Mouse (Mus musculus): ENCODE results near the gene Pex11g. TPM values are rescaled to one million over a fixed set of nuclear protein-coding genes. Genes with fewer than 3 reads are reported as not detected.
A peak's percentile ranks its signal among the peaks of the same experiment; 100 is the strongest.

Pex11g gene
- total and polyA plus RNA-seq, 3 experiments = 0.35 to 1.4 TPM; not detected in 1

DNA sequence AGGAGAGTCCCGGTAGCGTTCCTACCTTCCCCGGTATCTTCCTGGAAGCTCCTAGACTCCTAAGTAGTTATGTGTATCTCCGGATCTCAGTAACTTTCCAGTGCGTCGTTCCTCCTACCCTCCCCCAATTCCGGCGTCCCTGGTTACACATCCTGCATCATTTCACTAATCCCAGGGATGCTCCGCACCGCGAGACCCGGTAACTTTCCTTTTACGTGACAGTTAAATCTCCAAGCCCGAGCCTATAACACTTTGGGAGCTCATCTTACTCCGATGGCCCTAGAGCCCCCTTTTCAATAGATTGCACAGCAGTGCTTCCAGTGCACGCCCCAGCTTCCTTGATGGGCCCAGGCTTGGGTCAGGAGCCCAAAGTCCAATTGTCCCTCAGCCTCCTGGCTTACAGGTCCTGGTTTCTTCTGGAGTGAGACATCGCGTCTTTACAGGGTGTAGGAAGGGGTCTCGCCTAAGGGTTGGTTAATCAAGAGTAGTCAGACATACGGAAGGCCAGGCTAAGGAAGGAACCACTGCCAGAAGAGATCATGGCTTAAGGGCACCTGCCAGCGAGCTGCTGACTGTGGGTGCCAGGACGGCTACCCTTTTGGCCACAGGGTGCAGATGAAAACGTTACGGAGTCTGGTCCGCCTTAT lies 48.4 kb upstream of the Pex11g start:
- no peaks in the 10 kb centered on the region for H3K27me3 ChIP-seq (ENCODE audit: control insufficient read depth in 1 of 2, insufficient read depth in 2 of 2, low read length in 2 of 2)
- peak overlapping the region; percentile 63 for H3K9ac ChIP-seq (ENCODE audit: control insufficient read depth, low read depth, low read length, poor library complexity, severe bottlenecking)
- H3K4me1 ChIP-seq (ENCODE audit: control insufficient read depth in 1 of 2, insufficient read depth in 2 of 2, low read length in 2 of 2) = peaks cover 0 to 3% of the 10 kb centered on the region in 2 experiments; a peak in 1 of 4 replicates
- H3K9me3 ChIP-seq (replicated peaks; ENCODE audit: insufficient read depth, low read length) = no peaks in the 10 kb centered on the region
- peak overlapping the region; percentile 64 to 68 for H3K4me3 ChIP-seq (ENCODE audit: control insufficient read depth in 1 of 2, insufficient read depth in 1 of 2, low read depth in 2 of 2, low read length in 2 of 2)
- H3K79me2 ChIP-seq (ENCODE audit: control insufficient read depth, insufficient read depth, low read length, poor library complexity) = no peaks in the 10 kb centered on the region
- DNase-seq (ENCODE audit: low read depth, low spot score) = peak; percentile 74
- TF ChIP-seq USF1 (IDR thresholded peaks at IDR 0.05; ENCODE audit: low read depth, low read length) (no peak), MAFK (IDR thresholded peaks at IDR 0.05; ENCODE audit: borderline replicate concordance, low read depth, low read length) (no peak), KAT2A (conservative IDR thresholded peaks at IDR 0.05; ENCODE audit: low read depth, low read length) (no peak), POLR2A (IDR thresholded peaks at IDR 0.05; ENCODE audit: control insufficient read depth in 1 of 2, insufficient read depth in 1 of 2, low read depth in 1 of 2, low read length in 2 of 2, poor library complexity in 1 of 2) (0 out of 4 replicates have a peak, but pooled peaks of 1 of the 2 experiments have one; percentile 39), JUND (IDR thresholded peaks at IDR 0.05; ENCODE audit: low read depth, low read length) (no peak), MYC (IDR thresholded peaks at IDR 0.05; ENCODE audit: low read depth, low read length) (no peak), ETS1 (IDR thresholded peaks at IDR 0.05; ENCODE audit: low read depth, low read length) (no peak), MAX (IDR thresholded peaks at IDR 0.05; ENCODE audit: low read length) (0 out of 2 replicates have a peak, but pooled peaks have one; percentile 32), E2F4 (IDR thresholded peaks at IDR 0.05; ENCODE audit: borderline replicate concordance, low read depth, low read length) (no peak), ZC3H11A (IDR thresholded peaks at IDR 0.05; ENCODE audit: low read depth, low read length) (no peak), NELFE (IDR thresholded peaks at IDR 0.05; ENCODE audit: low read depth, low read length) (no peak), MXI1 (IDR thresholded peaks at IDR 0.05; ENCODE audit: low read depth, low read length) (peak; percentile 11; the same call in 1 of the 2 replicates), MAZ (IDR thresholded peaks at IDR 0.05; ENCODE audit: low read depth, low read length) (no peak; the same call in 1 of the 2 replicates), NRF1 (IDR thresholded peaks at IDR 0.05; ENCODE audit: insufficient read depth, low read depth, low read length, poor library complexity, severe bottlenecking) (no peak), POLR2AphosphoS2 (IDR thresholded peaks at IDR 0.05; ENCODE audit: low read length) (no peak; the same call in 1 of the 2 replicates), CHD1 (IDR thresholded peaks at IDR 0.05; ENCODE audit: low read depth, low read length) (0 out of 2 replicates have a peak, but pooled peaks have one; percentile 14), GATA1 (IDR thresholded peaks at IDR 0.05; ENCODE audit: low read depth, low read length) (no peak), POLR2AphosphoS5 (IDR thresholded peaks at IDR 0.05; ENCODE audit: borderline replicate concordance, low read depth, low read length) (no peak), TCF12 (IDR thresholded peaks at IDR 0.05; ENCODE audit: low read depth, low read length) (no peak), MEF2A (IDR thresholded peaks at IDR 0.05; ENCODE audit: extremely low read depth, insufficient replicate concordance, low read depth, low read length, poor library complexity, severe bottlenecking) (no peak), ELF1 (IDR thresholded peaks at IDR 0.05; ENCODE audit: low read depth, low read length) (no peak), ZNF384 (IDR thresholded peaks at IDR 0.05; ENCODE audit: low read depth, low read length) (no peak), USF2 (IDR thresholded peaks at IDR 0.05; ENCODE audit: borderline replicate concordance in 1 of 2, insufficient read depth in 1 of 2, low read depth in 1 of 2, low read length in 2 of 2) (no peak), TAL1 (IDR thresholded peaks at IDR 0.05; ENCODE audit: low read length) (no peak), TBP (IDR thresholded peaks at IDR 0.05; ENCODE audit: low read depth, low read length) (no peak), CHD2 (IDR thresholded peaks at IDR 0.05; ENCODE audit: low read length) (no peak; the same call in 1 of the 2 replicates), RAD21 (IDR thresholded peaks at IDR 0.05; ENCODE audit: low read depth, low read length) (no peak), ZMIZ1 (IDR thresholded peaks at IDR 0.05; ENCODE audit: low read depth, low read length) (0 out of 2 replicates have a peak, but pooled peaks have one; percentile 57), SIN3A (IDR thresholded peaks at IDR 0.05; ENCODE audit: low read length) (no peak), SMC3 (IDR thresholded peaks at IDR 0.05; ENCODE audit: low read depth, low read length) (no peak), UBTF (IDR thresholded peaks at IDR 0.05; ENCODE audit: borderline replicate concordance, insufficient read depth, low read depth, low read length) (no peak)
- peaks cover 0 to 4% of the 10 kb centered on the region in 2 experiments; a peak in 2 of 4 replicates for H3K36me3 ChIP-seq (ENCODE audit: control insufficient read depth in 1 of 2, insufficient read depth in 2 of 2, low read length in 2 of 2)
- H3K27ac ChIP-seq (ENCODE audit: control insufficient read depth, low read depth, low read length) = peak overlapping the region; percentile 23

Data from MEL (cell line).